Mouse (Mus musculus): Measurements from ENCODE around the gene Tmem92.
A peak's percentile ranks its signal among the peaks of the same experiment; 100 is the strongest.
"Not testable (repeated sequence)": the region's sequence is repeated elsewhere in the genome, so short reads cannot be mapped to it uniquely, and the experiment has no call there.

Tmem92 gene

DNA sequence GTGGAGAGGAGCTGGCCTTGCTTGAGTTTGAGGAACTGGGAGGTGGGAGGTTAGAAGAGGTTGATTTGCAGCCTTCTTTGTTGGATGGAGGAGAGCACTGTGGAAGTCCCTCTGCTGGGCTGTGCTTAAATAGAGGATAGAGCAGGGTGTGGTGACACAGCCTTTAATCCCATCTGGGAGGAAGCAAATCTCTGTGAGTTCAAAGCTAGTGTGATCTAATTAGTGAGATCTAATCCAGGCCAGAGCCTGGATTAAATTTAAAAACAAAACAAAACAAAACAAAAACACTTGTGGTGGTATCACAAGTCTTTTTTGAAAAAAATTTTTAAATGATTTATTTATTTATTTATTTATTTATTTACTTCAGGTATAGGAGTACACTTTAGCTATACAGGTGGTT, at the start of gene Tmem92:
Gene Tmem92, minus strand, starts transcription at position 101 of the 400 bp plus-strand sequence.
- no peak for DNase-seq (ENCODE audit: low spot score)

DNA sequence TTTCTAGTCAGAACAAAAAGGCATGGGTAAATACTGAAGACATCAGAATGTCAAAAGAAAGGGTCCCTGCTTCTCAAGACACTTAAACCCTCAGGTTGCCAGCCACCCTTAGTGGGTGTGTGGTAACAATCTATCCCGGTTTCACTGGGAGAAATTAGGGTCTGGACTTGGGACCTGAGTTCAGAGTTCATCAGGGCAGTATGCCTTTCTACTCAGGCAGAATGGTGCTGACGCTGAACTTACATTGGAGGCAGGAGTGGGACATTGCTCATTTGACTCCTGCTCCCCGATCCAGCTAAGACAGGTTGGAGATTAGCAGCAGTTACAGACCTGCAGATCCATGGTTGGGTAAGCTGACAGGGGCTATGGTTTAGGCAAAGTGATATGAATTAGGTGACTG, 46.5 kb upstream of the Tmem92 start:
- no peak for DNase-seq (ENCODE audit: low spot score)

DNA sequence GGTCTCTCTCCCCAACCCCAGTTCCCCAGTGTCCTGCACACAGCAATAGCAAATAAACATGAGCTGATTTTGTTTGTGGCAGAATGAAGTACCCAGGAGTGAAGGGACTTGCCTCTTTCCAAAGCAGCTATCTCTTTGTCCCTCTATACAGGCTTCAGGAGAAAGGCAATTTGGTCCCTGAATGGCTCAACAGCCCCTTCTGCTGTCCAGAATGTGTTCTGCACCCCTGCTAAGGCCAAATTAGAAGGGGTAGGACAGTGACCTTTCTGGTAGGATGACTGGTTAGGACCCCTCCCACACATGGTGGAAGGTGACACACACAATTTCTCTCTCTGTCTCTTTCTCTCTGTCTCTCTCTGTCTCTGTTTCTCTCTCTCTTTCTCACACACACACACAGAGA, 36.9 kb upstream of the Tmem92 start:
- DNase-seq (ENCODE audit: low spot score) = not testable (repeated sequence)

DNA sequence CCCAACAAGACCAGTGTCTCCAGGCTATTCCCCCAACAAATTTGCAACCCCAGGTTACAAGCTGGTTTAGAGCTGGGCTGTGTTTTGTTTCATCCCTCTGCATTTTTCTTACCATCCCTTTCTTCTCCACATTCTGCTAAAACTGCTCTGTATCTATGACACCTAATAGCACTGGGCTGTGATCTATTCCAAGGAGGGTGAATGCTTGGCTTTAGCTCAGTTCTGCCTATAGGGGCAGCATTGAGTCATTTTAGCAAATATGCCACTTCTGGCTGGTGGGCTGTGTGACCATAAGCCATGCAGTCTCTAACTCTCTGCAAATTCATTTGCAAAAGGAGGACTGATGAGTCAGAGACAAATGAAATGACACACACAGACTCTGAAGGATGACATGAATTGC, 36.4 kb upstream of the Tmem92 start:
- not testable (repeated sequence) for DNase-seq (ENCODE audit: low spot score)

DNA sequence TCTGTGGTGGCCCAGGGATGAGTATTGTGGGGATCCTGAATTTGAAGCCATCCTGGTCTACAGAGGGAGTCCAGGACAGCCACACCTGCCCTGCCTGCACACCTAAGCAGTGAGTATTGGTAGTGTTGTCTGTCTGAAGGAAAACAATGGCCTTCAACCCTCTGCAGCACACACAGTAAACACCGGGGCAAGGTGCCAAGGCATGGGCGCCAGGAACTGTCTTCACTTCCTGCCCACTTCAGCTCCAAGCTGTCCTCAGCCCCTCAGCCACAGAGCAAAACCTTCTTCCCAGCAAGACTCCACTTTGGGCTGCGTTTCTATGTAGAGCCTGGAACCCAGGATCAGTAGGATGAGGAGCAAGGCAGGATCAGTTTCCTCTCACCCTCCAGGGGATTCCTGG, 29.0 kb upstream of the Tmem92 start:
- DNase-seq (ENCODE audit: low spot score) = not testable (repeated sequence)

DNA sequence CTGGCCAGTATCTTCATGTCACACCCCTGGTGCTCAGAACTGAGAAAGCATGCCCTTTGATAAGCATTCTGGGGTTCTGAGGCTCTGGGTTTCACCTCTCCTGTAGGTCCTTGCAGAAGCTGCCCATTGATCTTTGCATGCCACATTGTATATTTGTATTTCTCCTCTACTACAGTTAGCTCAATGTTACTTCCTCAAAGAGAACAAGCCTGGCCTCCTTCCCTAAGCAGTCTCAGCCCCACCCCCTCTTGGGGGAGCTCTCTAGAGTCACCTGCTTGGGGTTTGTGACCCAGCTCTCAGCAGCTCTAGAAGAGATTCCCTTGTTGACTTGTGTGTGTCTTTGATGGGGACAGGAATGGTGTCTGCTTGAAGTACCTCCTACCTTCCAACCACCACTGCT, 9.2 kb upstream of the Tmem92 start:
- DNase-seq (ENCODE audit: low spot score) = no peak

DNA sequence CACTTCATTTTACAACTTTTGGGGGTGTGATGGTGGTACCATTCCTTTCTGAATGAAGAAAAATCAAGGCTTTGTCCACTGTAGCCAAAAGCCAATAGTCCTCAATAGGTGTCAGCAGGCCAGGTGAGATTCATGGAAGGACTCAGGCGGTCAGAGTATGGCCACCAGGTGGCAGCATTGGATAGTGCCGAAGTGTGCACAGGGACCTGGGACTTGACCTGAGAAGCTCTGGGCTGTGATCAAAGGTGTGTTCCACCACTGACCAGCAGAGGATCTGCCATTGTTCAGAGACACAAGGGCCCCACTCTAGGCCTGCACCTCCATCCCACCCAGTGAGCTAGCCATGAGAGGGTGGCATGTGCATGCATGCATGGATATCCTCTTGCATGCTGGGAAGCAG, 2.7 kb upstream of the Tmem92 start:
- DNase-seq (ENCODE audit: low spot score) = peak; percentile 10

DNA sequence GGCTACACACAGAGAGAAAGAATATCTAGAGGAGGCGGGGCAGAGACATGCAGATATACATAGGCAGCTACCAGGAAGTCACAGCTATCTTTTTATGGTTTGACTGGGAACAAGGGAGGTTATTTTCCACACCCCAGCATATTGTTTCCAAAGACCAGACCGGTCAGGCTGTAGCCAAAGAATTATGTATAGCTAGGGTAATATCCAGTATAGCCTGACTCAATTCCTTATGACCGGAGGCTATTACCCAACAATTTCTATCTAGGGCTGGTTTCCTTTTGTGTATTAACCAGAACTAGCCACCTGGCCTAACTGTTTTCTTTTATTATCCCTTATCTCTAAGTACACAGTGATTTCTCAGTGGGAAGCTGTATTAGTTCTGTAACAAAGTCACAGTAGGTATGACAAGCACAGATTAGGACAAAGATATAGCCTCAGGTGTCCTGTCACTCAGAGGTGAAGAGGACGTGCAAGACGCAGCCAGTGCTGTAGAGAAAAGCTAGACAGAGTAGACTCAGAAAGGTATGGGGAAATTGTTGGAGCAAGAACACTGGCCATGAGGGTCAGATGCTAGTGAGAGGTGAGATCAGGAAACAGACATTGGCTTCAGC, 7.5 kb downstream of the Tmem92 start:
- no peak for DNase-seq (ENCODE audit: low spot score)

DNA sequence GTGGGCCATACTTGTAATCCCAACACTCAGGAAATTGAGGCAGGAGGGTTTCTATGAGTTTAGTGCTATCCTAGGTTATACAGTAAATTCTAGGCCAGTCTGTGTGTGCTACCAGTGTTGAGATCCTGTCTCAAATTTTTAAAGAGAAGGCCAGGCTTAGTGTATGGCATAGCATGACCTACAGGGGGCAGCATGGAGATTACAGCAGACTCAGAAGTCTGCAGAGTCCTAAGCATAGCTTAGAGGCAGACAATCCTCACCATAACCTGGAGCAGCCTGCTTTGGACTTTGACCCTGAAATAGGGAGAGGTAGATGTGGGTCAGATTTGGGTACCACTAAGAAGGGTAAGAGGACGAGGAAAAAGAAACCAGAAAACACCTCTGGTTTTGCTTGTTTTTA, 8.7 kb downstream of the Tmem92 start:
- DNase-seq (ENCODE audit: low spot score) = no peak

DNA sequence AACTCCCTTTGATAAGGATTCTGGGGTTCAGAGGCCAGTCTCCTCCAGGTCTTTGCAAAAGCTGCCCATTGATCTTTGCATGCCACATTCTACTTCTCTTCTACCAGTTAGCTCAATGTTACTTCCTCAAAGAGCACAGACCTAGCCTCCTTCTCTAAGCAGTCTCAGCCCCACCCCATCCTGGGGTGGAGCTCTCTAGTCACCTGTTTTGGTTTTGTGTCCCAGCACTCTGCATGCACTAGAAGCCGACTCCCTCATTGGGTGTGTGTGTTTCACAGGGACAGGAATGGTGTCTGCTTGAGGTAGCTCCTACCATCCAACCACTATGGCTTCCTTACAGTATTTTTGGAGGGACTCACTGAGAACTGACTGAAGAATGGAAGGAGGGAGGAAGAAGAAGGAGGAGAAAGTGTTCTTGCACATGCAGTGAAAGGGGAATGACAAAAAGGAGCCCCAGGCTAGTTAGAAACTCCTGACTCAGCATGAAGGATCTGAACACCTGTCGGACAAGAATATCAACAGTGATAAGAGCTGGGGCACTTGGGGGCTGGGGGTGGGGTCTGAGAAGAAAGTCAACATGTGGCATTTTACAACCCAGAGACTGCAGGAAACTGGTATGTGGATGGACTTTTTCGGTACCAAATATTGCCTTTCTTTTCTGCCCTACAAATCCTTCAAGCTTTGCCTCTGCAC, 10.0 kb downstream of the Tmem92 start:
- no peak for DNase-seq (ENCODE audit: low spot score)

DNA sequence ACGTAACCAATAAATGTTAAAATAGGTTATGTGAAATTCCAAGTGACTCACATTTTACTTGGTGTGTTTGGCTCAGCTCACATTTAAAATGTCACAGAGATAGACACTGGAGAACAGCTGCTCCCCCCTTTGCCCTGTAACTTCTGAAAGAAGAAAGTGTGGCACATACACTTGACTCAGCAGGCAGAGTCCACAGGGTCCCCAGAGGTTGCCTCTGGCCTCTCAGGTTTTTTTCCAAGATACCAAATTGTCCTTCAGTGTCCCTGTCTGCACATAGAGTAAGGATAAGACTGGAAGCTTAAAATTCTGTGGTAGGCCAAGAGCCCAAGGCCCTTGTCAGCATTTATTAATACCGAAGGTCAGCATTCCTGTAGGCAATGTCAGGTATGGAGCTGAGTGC, 15.3 kb downstream of the Tmem92 start:
- no peak for DNase-seq (ENCODE audit: low spot score)

DNA sequence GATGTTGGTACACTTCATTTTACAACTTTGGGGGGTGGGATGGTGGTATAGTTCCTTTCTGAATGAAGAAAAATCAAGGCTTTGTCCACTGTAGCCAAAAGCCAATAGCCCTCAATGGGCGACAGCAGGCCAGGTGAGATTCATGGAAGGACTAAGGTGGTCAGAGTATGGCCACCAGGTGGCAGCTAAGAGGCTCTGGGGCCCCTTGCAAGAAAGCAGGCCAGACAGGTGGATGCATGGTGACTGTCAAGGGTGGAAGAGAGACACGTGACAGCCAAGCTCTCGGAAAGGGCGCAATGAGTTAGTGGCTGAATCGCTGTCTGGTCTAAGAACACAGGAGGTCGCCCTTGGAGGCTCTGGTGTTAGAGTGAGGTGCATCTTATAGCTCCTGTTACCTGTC, 19.7 kb downstream of the Tmem92 start:
- no peak for DNase-seq (ENCODE audit: low spot score)

DNA sequence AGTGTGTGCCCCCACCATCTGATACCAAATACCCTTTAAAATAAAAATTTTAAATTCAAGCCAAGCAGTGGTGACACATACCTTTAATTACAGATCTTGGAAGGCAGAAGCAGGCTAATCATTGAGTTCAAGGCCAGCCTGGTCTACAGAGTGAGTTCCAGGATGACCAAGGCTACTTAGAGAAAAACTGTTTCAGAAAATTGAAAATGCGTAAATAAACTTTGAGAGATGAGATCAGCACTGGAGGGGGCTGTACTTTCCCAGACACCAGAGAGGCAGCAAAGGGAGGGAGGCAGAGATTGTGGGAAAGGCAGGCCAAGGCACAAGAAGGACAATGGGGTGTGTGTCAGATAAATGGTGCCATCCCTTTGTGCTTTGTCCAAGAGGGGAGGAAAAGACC, 20.2 kb downstream of the Tmem92 start:
- DNase-seq (ENCODE audit: low spot score) = no peak

DNA sequence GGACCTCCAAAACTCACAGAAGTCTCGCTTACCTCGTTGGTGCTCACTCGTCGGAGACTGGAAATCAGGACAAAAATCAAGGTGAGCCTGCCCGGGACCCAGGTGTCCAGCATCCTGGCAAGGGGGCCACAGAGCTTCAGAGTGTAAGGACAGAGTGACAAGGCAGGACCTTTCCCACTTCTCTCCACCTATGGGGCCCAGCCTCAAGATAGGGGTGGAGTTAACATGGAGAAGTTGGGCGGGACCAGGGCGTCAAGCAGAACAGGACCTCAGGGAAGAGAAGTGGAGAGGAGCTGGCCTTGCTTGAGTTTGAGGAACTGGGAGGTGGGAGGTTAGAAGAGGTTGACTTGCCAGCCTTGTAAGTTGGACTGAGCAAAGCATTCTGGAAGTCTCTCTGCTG, 21.7 kb downstream of the Tmem92 start:
- DNase-seq (ENCODE audit: low spot score) = no peak

DNA sequence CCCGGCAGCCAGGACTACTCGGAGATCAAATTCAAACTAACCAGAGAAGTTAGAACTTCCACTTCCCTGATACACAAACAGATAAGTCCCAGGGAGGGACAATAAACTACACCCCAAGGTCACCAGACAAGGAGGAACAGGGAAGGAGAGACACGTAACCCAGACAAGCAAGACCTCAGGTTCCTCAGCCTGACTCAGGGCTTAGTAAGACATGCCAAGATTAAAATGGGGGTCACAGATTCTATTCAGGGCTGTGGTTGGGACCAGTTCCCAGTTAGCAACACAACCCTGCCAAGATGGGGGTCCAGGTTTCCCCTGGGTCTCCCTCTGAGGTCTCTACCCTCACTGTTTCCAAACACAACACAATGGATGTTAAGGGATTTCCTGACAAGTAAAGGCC, 22.1 kb downstream of the Tmem92 start:
- no peak for DNase-seq (ENCODE audit: low spot score)

DNA sequence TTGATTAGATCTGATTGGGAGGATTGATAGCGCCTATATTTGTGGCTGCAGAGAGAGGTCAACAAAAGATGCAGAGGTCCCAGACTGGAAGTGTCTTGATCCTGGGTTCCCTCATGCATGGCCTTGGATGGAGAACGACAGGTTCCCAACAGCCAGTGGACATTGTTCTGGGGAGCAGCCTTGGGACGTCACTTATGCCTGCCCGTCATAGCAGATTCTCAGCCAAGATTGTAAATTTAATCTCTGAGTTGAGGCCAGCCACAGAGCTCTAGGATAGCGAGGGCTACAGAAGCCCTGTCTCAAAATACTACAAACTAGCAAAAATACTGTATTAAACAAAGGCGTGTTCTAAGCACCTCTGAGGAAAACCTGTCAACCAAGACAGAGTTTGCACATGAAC, 22.6 kb downstream of the Tmem92 start:
- no peak for DNase-seq (ENCODE audit: low spot score)

DNA sequence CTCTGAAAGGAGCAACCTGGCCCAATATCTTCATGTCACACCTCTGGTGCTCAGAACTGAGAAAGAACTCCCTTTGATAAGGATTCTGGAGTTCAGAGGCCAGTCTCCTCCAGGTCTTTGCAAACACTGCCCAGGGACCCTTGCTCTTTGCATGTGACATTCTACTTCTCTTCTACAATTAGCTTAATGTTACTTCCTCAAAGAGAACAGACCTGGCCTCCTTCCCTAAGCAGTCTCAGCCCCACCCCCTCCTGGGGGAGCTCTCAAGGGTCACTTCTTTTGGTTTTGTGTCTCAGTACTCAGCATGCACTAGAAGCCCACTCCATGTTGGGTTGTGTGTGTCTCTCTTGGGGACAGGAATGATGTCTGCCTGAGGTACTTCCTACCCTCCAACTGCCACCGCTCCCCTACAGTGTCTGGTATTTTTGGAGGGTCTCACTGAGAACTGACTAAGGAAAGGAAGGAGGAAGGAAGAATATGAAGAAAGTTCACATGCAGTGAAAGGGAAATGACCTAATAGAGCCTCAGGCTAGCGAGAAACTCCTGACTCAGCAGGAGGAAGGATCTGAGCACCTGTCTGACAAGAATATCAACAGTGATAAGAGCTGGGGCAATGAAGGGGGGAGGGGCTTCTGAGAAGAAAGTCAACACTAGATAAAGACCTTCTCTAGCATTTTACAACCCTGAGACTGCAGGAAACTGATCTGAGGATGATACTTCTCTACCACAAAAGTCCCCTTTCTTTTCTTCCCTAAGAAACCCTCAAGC, 29.4 kb downstream of the Tmem92 start:
- DNase-seq (ENCODE audit: low spot score) = no peak

DNA sequence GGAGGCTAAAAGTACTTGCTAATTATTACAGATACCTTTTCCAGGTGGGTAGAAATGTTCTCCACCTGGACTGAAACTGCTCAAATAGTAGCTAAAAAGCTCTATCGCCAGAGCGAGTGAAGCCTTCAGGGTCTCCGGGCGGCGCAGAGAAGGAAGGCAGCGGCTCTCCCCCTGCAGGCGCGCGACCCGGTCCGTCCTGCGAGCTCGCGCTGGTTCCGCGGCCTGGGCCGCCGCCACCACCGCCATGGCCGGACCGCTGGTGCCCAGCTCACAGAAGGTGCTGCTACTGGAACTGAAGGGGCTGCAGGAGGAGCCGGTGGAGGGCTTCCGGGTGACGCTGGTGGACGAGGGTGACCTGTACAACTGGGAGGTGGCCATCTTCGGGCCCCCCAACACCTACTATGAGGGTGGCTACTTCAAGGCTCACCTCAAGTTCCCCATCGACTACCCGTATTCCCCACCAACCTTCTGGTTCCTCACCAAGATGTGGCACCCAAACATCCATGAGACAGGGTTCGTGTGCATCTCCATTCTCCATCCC, 40.7 kb downstream of the Tmem92 start, which contains the start of gene Cdc34b:
Gene Cdc34b, plus strand, starts transcription at position 51 of the 541 bp plus-strand sequence.
- DNase-seq (ENCODE audit: low spot score) = no peak

DNA sequence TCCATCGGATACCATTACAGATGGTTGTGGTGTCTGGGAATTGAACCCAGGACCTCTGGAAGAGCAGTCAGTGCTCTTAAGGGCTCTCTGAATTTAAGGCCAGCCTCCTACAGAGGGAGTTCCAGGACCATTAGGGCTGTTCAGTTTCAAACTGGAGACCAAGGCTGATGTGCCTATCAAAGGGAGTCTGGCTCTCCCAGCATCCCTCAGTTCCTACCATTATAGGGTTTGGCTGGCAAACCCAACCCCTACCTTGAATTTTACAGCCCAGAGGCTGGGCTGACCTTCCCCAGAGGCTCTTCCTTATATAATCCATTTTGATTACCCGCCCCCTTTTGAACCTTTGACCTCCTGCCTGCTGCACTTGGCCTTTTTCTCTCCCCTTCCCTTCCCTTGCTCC, 46.8 kb downstream of the Tmem92 start:
- no peak for DNase-seq (ENCODE audit: low spot score)

DNA sequence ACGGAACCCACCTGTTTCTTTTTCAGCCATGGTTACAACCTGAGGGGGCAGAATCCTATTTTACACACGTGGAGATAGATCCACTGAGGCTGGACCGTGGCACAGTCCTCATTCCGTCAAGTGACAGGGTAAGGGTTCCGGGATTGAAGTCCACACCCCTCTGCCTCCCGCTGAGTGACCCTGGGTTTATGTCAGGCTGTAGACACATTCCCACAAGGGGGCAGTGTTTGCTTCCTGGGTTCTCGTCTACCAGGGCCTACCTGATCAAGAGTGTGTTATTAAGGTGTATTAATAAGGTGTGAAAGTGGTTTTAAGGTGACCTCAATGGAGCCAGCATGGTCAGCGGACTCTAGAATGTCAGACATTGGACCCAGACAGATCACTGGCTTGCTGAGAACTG, 49.7 kb downstream of the Tmem92 start:
- DNase-seq (ENCODE audit: low spot score) = no peak

DNA sequence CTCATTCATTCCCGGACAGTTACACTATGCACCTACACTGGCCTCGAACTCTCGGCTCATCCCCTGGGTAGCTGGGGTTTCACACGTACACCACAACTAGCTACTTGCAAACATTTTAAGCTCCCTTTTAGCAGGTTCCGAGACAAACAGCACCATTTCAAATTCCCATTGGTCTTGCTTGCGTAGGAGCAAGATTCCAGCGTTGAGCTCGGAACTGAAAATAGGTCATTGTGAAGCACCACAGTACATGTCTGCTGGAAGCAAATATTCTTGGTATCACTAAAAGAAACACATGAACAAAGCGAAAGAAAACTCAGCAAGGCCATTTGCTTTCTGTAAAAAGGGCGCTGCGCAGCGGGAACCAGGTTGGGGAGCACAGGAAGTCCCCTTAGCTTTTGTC, 51.3 kb downstream of the Tmem92 start:
- DNase-seq (ENCODE audit: low spot score) = no peak

DNA sequence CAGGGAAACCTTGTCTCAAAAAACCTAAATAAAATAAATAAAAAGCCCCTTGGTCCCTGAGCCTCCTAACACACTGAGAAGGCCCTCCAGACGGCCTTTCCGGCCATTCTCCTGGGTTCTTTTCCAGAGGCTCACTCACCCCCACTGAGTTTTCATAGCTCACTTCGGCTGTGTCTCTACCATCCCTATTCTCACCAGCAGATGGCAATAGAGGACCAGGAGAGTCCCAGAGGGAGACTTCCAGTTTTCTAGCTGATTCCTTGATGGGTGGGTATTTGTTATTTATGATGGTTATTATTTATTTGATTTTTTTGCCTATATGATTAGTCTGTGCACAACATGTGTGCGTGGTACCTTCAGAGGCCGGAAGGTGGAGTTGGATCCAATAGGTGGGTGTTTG, 52.2 kb downstream of the Tmem92 start:
- peak; percentile 29 for DNase-seq (ENCODE audit: low spot score)

DNA sequence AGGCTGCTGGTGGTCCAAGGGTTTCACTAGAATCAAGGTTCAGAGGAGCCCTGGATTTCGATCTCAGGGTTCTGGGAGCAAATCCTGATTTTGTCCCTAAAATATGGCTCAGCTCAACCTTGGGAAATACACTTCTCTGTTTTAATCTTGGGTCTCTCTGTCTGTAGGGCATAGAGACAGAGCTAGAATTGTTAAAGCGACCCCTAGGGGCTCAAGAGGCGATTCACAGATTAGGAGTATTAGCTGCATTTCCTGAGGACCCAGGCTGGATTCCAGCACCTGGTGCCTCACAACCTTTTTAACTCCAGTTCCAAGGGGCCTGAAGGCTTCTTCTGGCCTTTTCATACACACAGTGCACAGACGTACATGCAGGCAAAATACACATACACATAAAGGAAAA, 52.9 kb downstream of the Tmem92 start:
- DNase-seq (ENCODE audit: low spot score) = no peak

All from left cerebral cortex, adult 11 months (tissue).